Mouse (Mus musculus) heart, adult 2 months (tissue): ENCODE results near the gene BC016579. TPM values are rescaled to one million over a fixed set of nuclear protein-coding genes. Genes with fewer than 3 reads are reported as not detected.
A peak's percentile ranks its signal among the peaks of the same experiment; 100 is the strongest.

ENCODE experiments used
- DNase-seq, 2 experiments: peaks; one replicate each; pipeline ENCODE4 v3.0.0; 2021
- H3K27ac ChIP-seq: fragments of 200-600 bp; 2 replicates; pipeline ENCODE4 v1.8.1; 2022
- H3K27me3 ChIP-seq: fragments of 200-500 bp; 2 replicates; pipeline ENCODE4 v1.6.1; 2012; ENCODE audit warnings: mild to moderate bottlenecking, low read length, inconsistent platforms, mixed read lengths; ENCODE audit not compliant: control insufficient read depth, insufficient read depth
- H3K36me3 ChIP-seq: fragments of 200-500 bp; 2 replicates; pipeline ENCODE4 v1.6.1; 2012; ENCODE audit warnings: low read length, inconsistent platforms; ENCODE audit not compliant: control insufficient read depth, insufficient read depth
- H3K4me1 ChIP-seq: fragments of 200-500 bp; 2 replicates; pipeline ENCODE4 v1.6.1; 2011; ENCODE audit warnings: low read length; ENCODE audit not compliant: control insufficient read depth, insufficient read depth
- H3K4me3 ChIP-seq: fragments of 200-600 bp; 2 replicates; pipeline ENCODE4 v1.8.1; 2022
- H3K79me2 ChIP-seq: fragments of 200-500 bp; replicated peaks from 2 replicates; pipeline ENCODE4 v1.6.1; 2012; ENCODE audit warnings: mild to moderate bottlenecking, inconsistent platforms, low read length, moderate library complexity, mixed read lengths; ENCODE audit not compliant: control insufficient read depth, insufficient read depth
- H3K9ac ChIP-seq: fragments of 200-500 bp; 2 replicates; pipeline ENCODE4 v1.6.1; 2012; ENCODE audit warnings: low read depth, mild to moderate bottlenecking, control low read depth, inconsistent platforms, low read length, mixed read lengths
- CTCF ChIP-seq: fragments of 200-600 bp; IDR thresholded peaks from 2 replicates; pipeline ENCODE4 v1.8.1; 2022; ENCODE audit warnings: antibody characterized with exemption, mild to moderate bottlenecking, moderate library complexity
- EP300 ChIP-seq: fragments of 200-500 bp; IDR thresholded peaks from 2 replicates; pipeline ENCODE4 v1.6.1; 2011; ENCODE audit warnings: low read depth, low read length, control low read depth; ENCODE audit not compliant: insufficient read depth
- POLR2A ChIP-seq: fragments of 200-500 bp; IDR thresholded peaks from 2 replicates; pipeline ENCODE4 v1.6.1; 2011; ENCODE audit warnings: mild to moderate bottlenecking, low read depth, low read length, control low read depth; ENCODE audit not compliant: insufficient read depth
- WGBS: fragments of 180-500 bp; shearing (Covaris S2); methylation state at CpG from one replicate; pipeline ENCODE4 v1.1.7; 2018; 5-methylcytosine and 5-hydroxymethylcytosine counted together
- intact Hi-C: fragments of 180-260 bp; cut with DNase I; formaldehyde crosslinking; loops from one replicate; pipeline ENCODE4 v1.15.1; 2025
- polyA plus RNA-seq: library from polyadenylated mRNA; depleted of rRNA; stranded (reverse); fragments of >200 nt; gene quantifications from 2 replicates; pipeline ENCODE4 v1.2.3, GENCODE M21; 2012
- total RNA-seq, 2 experiments: library from RNA; stranded (reverse); gene quantifications; 2 replicates each; pipeline ENCODE4 v1.2.3; 2021

Gene BC016579
- total and polyA plus RNA-seq, 3 experiments = not detected

DNA sequence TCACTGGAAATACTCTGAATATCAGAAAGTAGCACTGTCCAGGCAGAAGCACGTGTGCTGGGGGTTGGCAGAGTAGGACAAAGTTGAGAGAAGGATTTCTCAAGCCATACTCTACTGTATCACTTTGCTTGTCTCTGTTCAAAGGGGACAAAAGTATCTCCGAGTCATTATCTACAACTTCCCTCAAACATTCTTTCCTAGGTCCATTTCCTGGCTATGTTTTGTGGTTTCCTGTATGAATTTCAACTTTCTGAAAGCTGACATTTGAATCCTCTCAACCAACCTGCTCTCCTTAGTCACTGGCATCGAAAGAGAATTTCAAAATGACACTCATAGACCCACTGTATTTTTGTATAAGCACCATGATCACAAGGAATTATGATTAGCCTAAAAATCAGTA is 14.3 kb upstream of the BC016579 start:
- H3K4me3 ChIP-seq = no peak overlapping the region
- no peaks in the 10 kb centered on the region for H3K36me3 ChIP-seq
- no peaks in the 10 kb centered on the region for H3K79me2 ChIP-seq
- H3K27ac ChIP-seq = no peak overlapping the region
- H3K9ac ChIP-seq = no peak overlapping the region
- no peak for DNase-seq
- WGBS = 31% methylated on average over 3 of the region's 3 CpGs
- intact Hi-C loops = no loop called here
- H3K27me3 ChIP-seq = no peaks in the 10 kb centered on the region
- no peak for TF ChIP-seq CTCF
- TF ChIP-seq EP300 = no peak
- TF ChIP-seq POLR2A = no peak
- H3K4me1 ChIP-seq = no peaks in the 10 kb centered on the region

DNA sequence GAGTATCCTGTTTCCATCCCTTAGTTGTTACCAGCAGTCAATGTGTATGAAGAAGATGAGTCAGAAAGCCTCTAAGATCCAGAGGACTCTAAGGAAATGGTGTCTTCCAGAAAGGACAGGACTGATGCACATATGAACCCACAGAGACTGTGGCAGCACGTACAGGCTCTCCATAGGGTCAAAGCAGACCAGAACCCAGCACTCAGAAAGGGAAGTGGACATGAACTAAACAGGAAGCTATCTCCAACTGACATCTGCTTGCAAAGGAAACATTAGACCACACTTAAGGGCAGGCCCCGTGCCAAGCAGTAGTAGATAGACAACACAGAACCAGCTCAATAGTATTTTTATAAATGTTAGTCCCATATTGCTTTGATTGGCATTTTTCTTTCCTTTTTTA is 12.3 kb upstream of the BC016579 start:
- WGBS = 28% methylated on average over 2 of the region's 2 CpGs
- Histone ChIP-seq H3K27me3 (no peaks in the 10 kb centered on the region), H3K9ac (no peak overlapping the region), H3K79me2 (no peaks in the 10 kb centered on the region), H3K4me1 (no peaks in the 10 kb centered on the region), H3K4me3 (no peak overlapping the region), H3K36me3 (no peaks in the 10 kb centered on the region), H3K27ac (no peak overlapping the region)
- TF ChIP-seq CTCF (no peak), POLR2A (no peak), EP300 (no peak)
- DNase-seq = peak in 1 of 2 experiments; percentile 17
- intact Hi-C loops = no loop called here

DNA sequence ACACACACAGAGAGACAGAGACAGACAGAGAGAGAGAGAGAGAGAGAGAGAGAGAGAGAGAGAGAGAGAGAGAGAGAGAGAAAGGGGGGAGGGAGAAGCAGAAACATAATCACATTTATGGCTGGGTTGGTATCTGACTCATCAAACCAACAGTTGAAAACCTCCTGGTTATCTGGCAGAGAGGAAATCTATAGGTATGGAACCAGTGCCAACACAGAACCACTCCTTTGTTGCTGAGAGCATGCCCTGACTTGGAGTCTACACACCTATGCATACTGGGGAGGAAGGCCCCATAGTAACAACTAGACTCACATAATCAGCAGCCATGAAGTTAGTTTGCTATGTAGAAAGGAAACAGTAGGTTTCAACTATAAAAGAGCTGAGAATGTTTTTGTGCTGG is 8.5 kb upstream of the BC016579 start:
- no peak overlapping the region for H3K27ac ChIP-seq
- no peak for TF ChIP-seq EP300
- TF ChIP-seq CTCF = no peak
- TF ChIP-seq POLR2A = no peak
- no peak overlapping the region for H3K4me3 ChIP-seq
- no peak overlapping the region for H3K9ac ChIP-seq
- no peaks in the 10 kb centered on the region for H3K79me2 ChIP-seq
- DNase-seq = no peak
- no peaks in the 10 kb centered on the region for H3K4me1 ChIP-seq
- H3K27me3 ChIP-seq = no peaks in the 10 kb centered on the region
- H3K36me3 ChIP-seq = no peaks in the 10 kb centered on the region
- intact Hi-C loops = no loop called here

DNA sequence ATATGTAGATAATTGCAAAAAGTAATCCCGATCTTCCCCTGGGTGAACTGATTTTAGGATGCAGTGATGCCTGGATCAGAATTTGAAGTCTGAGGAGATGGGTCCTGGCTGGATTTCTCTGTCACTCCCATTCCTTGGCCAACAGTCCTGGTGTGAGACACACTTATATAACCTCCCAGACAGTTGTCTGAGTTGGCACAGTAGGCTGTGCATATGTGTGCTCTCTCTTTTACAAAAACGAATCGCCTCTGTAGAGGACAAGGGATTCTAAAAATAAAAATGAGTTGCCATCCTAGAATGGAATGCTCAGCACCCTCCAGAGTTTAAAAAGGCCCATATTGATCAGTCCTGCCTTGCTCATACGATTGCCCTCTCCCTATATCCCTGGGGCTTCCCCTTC is 5.7 kb upstream of the BC016579 start:
- Histone ChIP-seq H3K27ac (no peak overlapping the region), H3K36me3 (no peaks in the 10 kb centered on the region), H3K79me2 (no peaks in the 10 kb centered on the region), H3K4me3 (no peak overlapping the region), H3K27me3 (no peaks in the 10 kb centered on the region), H3K4me1 (no peaks in the 10 kb centered on the region), H3K9ac (no peak overlapping the region)
- WGBS = 69% methylated on average over 4 of the region's 4 CpGs
- intact Hi-C loops = no loop called here
- DNase-seq = no peak
- TF ChIP-seq EP300 (no peak), CTCF (no peak), POLR2A (no peak)

DNA sequence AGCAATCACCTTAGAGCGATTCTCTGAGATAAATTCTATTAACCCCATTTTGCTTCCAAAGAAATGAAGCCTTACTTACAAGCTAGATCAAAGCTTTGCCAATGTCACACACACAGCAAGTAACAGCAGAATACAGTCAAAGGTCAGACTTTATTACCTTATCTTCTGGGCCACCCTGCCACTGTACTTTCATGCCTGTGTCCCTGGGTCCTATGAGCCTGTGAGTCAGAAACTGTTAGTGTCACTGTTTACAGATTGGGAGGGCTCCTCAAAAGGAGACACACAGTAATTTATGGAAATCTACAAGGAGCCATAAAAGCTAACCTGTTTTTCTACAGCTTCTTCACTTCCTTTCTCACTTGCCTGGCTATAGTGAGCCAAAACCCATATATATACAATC is 4.4 kb upstream of the BC016579 start:
- no peaks in the 10 kb centered on the region for H3K36me3 ChIP-seq
- no peak overlapping the region for H3K27ac ChIP-seq
- intact Hi-C loops = no loop called here
- H3K4me1 ChIP-seq = no peaks in the 10 kb centered on the region
- H3K79me2 ChIP-seq = no peaks in the 10 kb centered on the region
- TF ChIP-seq CTCF (no peak), POLR2A (no peak), EP300 (no peak)
- H3K9ac ChIP-seq = no peak overlapping the region
- H3K27me3 ChIP-seq = peaks cover 3% of the 10 kb centered on the region
- WGBS = 80% methylated on average over 1 of the region's 1 CpGs
- no peak for DNase-seq
- H3K4me3 ChIP-seq = no peak overlapping the region

DNA sequence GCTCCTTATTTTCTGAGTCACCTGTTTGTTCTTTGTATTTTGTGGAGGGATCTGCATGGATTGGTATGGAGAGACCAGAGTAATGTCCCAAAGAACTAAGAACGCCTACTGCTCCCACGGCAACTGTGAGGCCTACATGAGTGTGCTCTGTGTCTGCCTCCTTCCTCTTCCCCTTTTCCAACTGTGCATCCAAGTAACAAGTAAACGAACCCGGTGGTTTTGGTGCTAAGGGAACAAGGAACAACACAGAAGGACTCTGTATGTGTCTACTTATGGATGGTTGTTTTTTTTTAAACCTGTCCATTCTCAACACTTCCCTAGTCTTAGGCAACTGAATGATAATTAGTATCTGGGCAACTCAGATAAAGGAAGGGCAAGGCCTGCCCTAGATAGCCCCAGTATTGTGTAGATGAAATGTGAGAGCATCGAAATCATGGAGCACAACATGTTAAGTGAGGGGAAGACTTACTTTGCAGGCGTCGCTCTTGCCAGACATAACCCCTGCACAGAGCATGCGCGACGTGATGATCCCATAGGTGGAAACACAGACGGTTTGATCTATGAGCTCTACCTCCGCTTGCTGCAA is 3.8 kb upstream of the BC016579 start:
- Histone ChIP-seq H3K36me3 (no peaks in the 10 kb centered on the region), H3K79me2 (no peaks in the 10 kb centered on the region), H3K27ac (no peak overlapping the region), H3K4me3 (no peak overlapping the region), H3K9ac (no peak overlapping the region), H3K4me1 (no peaks in the 10 kb centered on the region), H3K27me3 (peaks cover 3% of the 10 kb centered on the region)
- TF ChIP-seq EP300 = no peak
- TF ChIP-seq CTCF = no peak
- TF ChIP-seq POLR2A = no peak
- intact Hi-C loops = no loop called here
- 85% methylated on average over 12 of the region's 12 CpGs for WGBS
- no peak for DNase-seq

DNA sequence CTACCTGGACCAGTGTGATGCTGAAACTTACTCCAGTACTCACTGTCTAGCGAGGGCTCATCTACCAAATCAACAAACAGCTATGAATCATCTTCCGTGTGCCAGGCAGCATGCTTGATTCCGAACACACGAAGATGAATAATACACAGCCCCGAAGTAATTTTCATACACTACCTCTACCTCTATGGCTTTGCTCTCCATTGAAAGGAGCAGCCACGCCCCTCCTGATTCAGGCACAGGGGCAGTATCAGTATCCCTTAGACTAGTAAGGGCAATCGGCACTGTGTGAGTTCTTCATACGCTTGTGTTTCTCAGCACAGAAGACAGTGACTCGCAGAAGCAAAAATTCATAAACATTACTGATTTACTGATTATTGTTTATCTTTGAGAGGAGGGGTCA is 597 bp upstream of the BC016579 start:
- no peak for TF ChIP-seq CTCF
- no peak for TF ChIP-seq POLR2A
- no peak for TF ChIP-seq EP300
- Histone ChIP-seq H3K4me3 (no peak overlapping the region), H3K36me3 (no peaks in the 10 kb centered on the region), H3K27ac (no peak overlapping the region), H3K9ac (no peak overlapping the region), H3K27me3 (peaks cover 3% of the 10 kb centered on the region), H3K4me1 (no peaks in the 10 kb centered on the region), H3K79me2 (no peaks in the 10 kb centered on the region)
- intact Hi-C loops = no loop called here
- no peak for DNase-seq
- 78% methylated on average over 9 of the region's 9 CpGs for WGBS
